Mouse (Mus musculus) kidney, postnatal 4 days (tissue): ENCODE measurements around the gene Dnajb8.

Experiments used
- DNase-seq, 2 experiments: peaks; one replicate each; pipeline ENCODE4 v3.0.0; 2021; ENCODE audit warnings: mixed read lengths in 2 of 2

The Dnajb8 gene

GRCm38 (mm10) chr6:88301234-88301633 is 79.2 kb downstream of the Dnajb8 start:
- DNase-seq = no peak
